Mouse (Mus musculus) large intestine, adult 2 months (tissue): Measurements from ENCODE around the gene Irf2. TPM values are rescaled to one million over a fixed set of nuclear protein-coding genes. Genes with fewer than 3 reads are reported as not detected.

Source experiments
- DNase-seq: peaks from one replicate; pipeline ENCODE4 v3.0.0-alpha.2; 2012; ENCODE audit warnings: low read depth, low spot score
- WGBS: fragments of 180-500 bp; shearing (Covaris S2); methylation state at CpG from one replicate; pipeline ENCODE4 v1.1.7; 2018; 5-methylcytosine and 5-hydroxymethylcytosine counted together
- polyA plus RNA-seq: library from polyadenylated mRNA; depleted of rRNA; stranded (reverse); fragments of >200 nt; gene quantifications from 2 replicates; pipeline ENCODE4 v1.2.3, GENCODE M21; 2012

Gene Irf2
- polyA plus RNA-seq, 1 experiment: 13.2 TPM

- 28% methylated on average over 8 of the region's 8 CpGs for WGBS
Observed at GRCm38 (mm10) chr8:46750566-46750965, 11.0 kb downstream of the Irf2 start.

GRCm38 (mm10) chr8:46751151-46751550 lies 11.6 kb downstream of the Irf2 start:
- 52% methylated on average over 4 of the region's 4 CpGs for WGBS
- DNase-seq: no peak

More at GRCm38 (mm10) chr8:46750566-46750965, 11.0 kb downstream of the Irf2 start:
- no peak for DNase-seq

- no peak for DNase-seq
- 84% methylated on average over 12 of the region's 12 CpGs for WGBS
Observed at GRCm38 (mm10) chr8:46752986-46753385, 13.5 kb downstream of the Irf2 start.

GRCm38 (mm10) chr8:46754355-46754754 lies 14.8 kb downstream of the Irf2 start:
- WGBS: 32% methylated on average over 5 of the region's 5 CpGs

GRCm38 (mm10) chr8:46755731-46756333 lies 16.3 kb downstream of the Irf2 start:
- 39% methylated on average over 5 of the region's 5 CpGs for WGBS
- DNase-seq: no peak

More at GRCm38 (mm10) chr8:46754355-46754754, 14.8 kb downstream of the Irf2 start:
- no peak for DNase-seq

GRCm38 (mm10) chr8:46757613-46758012 lies 18.1 kb downstream of the Irf2 start:
- 88% methylated on average over 9 of the region's 9 CpGs for WGBS

GRCm38 (mm10) chr8:46758131-46758530 lies 18.6 kb downstream of the Irf2 start:
- WGBS: 88% methylated on average over 7 of the region's 7 CpGs
- DNase-seq: no peak

More at GRCm38 (mm10) chr8:46757613-46758012, 18.1 kb downstream of the Irf2 start:
- DNase-seq: no peak

- WGBS: 31% methylated on average over 2 of the region's 2 CpGs
- DNase-seq: no peak
Observed at GRCm38 (mm10) chr8:46758676-46759075, 19.1 kb downstream of the Irf2 start.

GRCm38 (mm10) chr8:46759562-46759961 lies 20.0 kb downstream of the Irf2 start:
- no peak for DNase-seq
- 93% methylated on average over 7 of the region's 7 CpGs for WGBS

GRCm38 (mm10) chr8:46760701-46761100 lies 21.2 kb downstream of the Irf2 start:
- DNase-seq: no peak
- 45% methylated on average over 7 of the region's 7 CpGs for WGBS

- 59% methylated on average over 6 of the region's 6 CpGs for WGBS
Observed at GRCm38 (mm10) chr8:46761454-46761853, 21.9 kb downstream of the Irf2 start.

GRCm38 (mm10) chr8:46769408-46770180 lies 30.1 kb downstream of the Irf2 start:
- WGBS: 86% methylated on average over 11 of the region's 11 CpGs

More at GRCm38 (mm10) chr8:46761454-46761853, 21.9 kb downstream of the Irf2 start:
- no peak for DNase-seq

GRCm38 (mm10) chr8:46770905-46771516 lies 31.5 kb downstream of the Irf2 start:
- 88% methylated on average over 7 of the region's 7 CpGs for WGBS
- no peak for DNase-seq

More at GRCm38 (mm10) chr8:46769408-46770180, 30.1 kb downstream of the Irf2 start:
- DNase-seq: no peak

GRCm38 (mm10) chr8:46772801-46773200 lies 33.3 kb downstream of the Irf2 start:
- DNase-seq: no peak
- 87% methylated on average over 6 of the region's 6 CpGs for WGBS

- 89% methylated on average over 10 of the region's 10 CpGs for WGBS
Observed at GRCm38 (mm10) chr8:46777760-46778460, 38.4 kb downstream of the Irf2 start.

GRCm38 (mm10) chr8:46781067-46781657 lies 41.6 kb downstream of the Irf2 start:
- WGBS: 77% methylated on average over 6 of the region's 6 CpGs
- DNase-seq: no peak

More at GRCm38 (mm10) chr8:46777760-46778460, 38.4 kb downstream of the Irf2 start:
- DNase-seq: no peak

- WGBS: 92% methylated on average over 5 of the region's 5 CpGs
- DNase-seq: no peak
Observed at GRCm38 (mm10) chr8:46782254-46782653, 42.7 kb downstream of the Irf2 start.

GRCm38 (mm10) chr8:46785070-46785469 lies 45.5 kb downstream of the Irf2 start:
- no peak for DNase-seq
- WGBS: 84% methylated on average over 2 of the region's 2 CpGs

GRCm38 (mm10) chr8:46785926-46786325 lies 46.4 kb downstream of the Irf2 start:
- no peak for DNase-seq
- 84% methylated on average over 6 of the region's 6 CpGs for WGBS
